Mouse (Mus musculus): ENCODE results near the gene Fam71f1.
A peak's percentile ranks its signal among the peaks of the same experiment; 100 is the strongest.

Fam71f1 gene

DNA sequence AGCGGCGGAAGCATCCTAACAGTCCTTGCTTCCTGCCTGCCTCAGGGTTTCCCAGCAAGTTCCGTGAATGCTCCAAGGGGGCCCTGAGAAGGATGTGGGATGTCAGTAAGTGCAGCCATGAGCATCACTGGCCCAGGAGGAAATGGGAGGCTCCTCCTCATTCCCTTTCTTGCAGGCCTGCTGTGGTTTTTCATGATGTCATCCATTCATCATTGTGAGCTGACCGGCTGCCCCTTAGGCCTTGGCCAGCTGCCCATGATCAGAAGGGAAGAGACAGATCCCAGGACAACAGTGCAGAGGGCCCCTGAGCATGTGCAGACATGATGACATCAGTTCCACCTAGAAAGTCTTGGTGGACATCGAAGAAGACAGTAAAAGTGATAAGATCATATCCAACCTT, at the start of gene Fam71f1:
TSS of gene Fam71f1 (plus strand) at position 262 of the 400 bp plus-strand sequence.
- ATAC-seq (ENCODE audit: low TSS enrichment), result no peak

DNA sequence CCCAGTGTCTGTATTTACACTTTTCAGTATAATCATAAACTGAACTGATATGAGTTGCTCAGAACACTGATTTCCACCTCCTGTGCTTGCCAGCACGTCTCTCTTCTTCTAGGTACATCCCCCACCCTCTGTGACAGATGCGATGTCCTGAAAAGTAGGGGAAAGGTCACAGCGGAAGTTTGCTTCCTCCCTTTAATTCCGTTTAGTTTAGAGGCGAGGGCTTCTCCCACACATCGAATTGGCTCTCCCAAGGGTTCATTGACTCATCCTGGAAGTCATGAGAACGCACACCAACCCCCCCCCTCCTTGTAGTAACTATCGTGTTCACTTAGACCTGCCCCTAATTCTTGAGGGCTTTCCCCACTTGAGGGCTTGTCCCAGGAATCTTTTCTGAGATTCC, 48.0 kb upstream of the Fam71f1 start:
- ATAC-seq (ENCODE audit: low TSS enrichment), result no peak

DNA sequence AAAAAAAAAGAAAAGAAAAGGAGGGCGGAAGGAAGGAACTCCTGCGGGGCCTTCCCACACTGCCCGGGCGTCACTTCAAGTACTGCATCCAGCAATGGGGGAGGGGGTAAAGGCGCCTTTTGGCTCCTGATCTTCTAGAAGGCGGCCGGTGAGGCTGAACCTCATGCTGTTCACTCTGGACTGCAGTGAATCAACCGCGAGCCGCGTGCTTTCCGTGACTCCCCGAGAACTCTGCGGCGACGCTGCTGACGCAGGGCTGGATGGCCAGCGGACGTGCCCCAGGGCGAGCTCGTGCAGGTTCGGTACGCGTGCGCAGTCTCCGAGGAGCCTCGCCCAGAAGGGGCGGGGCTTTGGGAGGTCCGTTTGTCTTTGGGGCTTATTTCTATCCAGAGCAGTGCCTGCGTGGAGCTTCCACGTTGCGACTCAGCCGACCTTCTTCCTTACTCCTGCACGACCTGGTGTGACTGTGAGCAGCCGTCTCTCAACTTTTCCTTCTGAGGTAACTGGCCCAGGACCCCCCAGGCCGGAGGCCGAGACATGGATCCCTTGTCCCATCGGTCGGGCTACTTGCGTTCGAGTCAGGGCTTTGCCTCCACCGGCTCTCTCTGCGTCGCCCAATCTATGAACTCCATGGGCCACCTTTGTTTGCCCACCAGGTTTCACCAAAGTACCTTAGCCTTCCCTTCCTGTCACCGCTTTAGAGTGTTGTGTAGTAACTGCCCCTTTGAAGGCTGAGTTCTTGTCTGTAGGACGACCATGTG, 46.4 kb upstream of the Fam71f1 start, which contains the start of gene Hilpda:
TSS of gene Hilpda (plus strand) at position 177 of the 761 bp plus-strand sequence.
- ATAC-seq (ENCODE audit: low TSS enrichment), result peak; percentile 99

DNA sequence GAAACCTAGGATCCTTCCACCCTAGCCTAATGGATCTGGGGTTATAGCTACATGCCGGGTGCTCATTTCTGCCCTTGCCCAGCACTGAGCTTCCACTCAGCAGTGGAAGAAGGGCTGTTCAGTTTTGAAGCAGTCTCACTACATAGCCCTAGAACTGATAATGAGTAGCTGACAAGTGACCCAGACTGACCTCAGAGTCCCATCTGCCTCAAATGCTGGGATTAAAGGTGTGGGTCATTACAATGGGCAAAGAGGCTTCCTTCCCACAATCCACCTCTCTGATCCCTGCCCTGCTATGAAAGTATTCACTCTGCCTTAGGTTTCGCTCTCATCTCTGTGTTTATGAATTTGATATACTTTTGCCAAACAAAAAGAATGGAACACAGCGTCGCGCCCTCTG, 42.2 kb upstream of the Fam71f1 start:
- no peak for ATAC-seq (ENCODE audit: low TSS enrichment)

DNA sequence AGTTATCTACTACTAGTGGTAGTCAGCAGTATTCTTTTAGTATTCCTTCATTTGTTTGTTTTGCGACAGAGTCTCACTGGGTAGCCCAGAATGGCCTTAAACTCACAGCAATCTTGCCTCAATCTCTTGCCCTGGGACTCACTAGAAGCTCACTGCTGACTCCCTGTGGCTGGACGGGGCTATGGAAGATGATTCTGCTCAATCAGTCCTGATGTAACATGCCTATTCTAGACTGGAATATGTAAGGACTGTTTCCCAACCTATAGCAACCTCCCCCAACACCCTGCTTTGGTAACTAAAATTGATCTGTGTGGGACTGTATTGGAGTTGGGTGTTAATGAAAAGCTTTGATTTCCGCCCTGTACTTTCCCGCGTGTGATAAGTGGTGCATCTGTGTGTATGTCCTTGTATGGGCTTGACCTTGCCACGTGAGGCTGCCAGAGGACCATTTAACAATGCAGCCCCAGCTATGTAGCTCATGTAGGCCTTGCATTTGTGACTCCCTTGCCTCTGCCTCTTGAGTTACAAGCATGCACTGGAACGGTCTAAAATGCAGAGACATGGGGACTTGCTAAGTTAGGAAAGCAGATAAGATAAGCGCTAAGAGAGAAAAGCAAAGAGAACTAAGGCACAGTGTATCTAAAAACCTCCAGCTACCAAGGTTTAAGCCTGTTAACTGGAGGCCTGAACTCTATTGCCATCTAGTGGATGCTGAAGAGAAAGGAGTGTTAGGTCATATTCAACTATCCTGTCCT, 40.2 kb upstream of the Fam71f1 start:
- peak; percentile 96 for ATAC-seq (ENCODE audit: low TSS enrichment)

DNA sequence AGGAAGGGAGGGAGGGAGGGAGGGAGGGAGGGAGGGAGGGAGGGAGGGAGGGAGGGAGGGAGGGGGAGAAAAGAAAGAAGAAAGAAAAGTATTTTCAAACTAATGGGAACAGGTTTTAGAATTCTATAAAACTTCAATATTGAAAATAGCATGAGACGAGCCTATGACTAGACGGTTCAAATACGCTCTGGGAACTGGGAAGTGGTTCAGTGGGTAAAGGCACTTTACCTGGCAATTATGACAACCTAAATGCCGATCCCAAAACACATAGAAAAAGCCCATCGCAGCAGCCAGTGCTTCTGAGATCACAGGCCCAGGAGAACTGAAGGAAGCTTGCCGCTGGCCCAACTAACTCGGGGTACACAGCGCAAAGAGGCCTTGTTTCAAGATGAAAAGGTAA, 39.6 kb upstream of the Fam71f1 start, which contains the start of gene Fam71f2:
TSS of gene Fam71f2 (plus strand) at position 301 of the 400 bp plus-strand sequence.
- no peak for ATAC-seq (ENCODE audit: low TSS enrichment)

DNA sequence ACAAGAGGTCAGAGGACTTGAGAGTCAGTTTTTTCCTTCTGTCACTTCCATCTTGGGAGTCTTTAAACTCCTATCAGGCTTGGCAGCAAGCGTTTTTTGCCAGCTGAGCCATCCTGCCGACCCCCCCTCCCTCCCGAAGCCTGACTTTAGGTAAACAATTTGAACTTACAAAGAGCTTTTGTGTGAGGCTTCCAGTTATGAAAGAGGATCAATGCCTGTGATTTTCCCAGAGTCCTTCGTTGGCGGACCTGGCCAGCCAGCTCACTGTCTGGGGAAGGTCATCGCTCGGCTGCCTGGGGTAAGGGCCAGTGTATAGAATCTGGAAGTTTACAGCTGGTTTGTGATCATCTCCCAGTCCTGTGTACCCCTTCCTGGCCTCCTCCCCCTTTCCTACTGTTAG, 38.3 kb upstream of the Fam71f1 start:
- ATAC-seq (ENCODE audit: low TSS enrichment), result no peak

DNA sequence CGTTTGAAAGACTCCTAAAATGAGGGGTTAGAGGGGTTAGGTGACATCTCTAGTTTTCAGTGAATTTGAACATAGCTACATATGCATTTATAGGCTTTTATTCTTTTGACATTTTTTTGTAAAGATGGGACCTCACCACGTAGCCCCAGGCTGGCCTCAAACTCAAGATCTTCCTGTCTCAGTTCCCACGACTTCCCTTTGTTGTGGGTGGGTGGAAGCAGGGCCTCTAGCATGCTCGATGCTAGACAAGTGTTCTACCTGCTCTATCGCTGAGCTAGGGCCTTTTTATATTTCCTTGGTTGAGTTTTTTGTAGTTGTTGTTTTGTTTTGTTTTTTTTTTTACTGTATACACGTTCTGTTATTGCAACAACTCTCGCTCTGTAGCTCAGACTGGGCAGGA, 32.1 kb upstream of the Fam71f1 start:
- ATAC-seq (ENCODE audit: low TSS enrichment), result no peak

DNA sequence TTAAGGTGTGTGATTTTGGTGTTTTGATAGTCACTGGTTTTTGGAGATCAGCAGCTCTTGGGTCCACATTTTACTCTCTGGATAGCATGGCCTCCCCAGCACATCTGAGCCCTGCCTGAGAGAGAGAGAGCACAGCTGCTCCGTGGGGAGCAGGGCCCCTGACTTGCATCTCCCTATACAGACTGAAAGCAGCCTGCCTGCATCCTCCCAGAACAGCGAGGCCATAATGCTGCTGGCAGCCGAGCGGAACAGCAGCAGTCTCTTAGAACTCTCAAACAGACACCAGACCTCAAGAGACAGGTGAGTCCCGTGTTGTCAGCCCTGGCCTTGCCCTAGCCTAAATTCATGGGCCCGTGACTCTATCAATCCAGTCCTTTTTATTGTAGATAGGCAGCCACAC, 31.5 kb upstream of the Fam71f1 start:
- no peak for ATAC-seq (ENCODE audit: low TSS enrichment)

DNA sequence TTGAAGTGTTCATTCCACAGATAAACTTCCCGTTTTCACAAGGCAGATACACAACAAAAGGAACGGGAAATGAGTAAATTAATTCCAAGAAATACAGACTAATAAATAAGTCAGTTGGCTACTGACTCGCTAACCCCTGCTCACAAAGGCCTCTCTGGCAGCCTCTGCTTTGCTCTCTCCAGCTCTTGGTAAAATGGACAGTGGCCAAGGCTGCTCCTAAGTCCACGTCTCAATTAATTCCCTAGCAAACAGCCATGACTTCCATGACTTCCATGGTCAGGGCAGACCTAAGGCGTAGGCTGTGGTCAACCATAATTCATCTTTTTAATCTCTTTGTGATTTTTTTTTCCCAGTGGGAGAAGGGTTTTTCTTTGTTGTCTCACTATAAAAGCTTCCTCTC, 31.0 kb upstream of the Fam71f1 start:
- ATAC-seq (ENCODE audit: low TSS enrichment), result no peak

DNA sequence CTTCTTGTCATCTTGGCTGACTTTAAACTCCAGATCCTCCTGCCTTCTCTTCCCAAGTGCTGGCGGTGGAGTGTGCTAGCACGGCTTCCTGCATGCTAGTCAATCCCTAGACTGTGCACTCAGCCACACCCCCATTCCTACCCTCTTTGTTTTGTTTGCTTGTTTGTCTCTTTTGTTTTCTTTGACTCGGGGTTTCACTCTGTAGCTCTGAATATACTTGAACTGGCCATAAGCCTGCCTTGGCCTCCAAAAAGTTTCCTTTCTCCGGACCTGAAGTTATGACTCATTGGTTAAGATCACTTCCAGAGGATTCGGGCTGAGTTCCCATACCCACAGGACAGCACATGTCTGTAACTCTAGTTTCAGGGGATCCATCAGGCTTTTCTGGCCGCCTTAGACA, 30.3 kb upstream of the Fam71f1 start:
- no peak for ATAC-seq (ENCODE audit: low TSS enrichment)

DNA sequence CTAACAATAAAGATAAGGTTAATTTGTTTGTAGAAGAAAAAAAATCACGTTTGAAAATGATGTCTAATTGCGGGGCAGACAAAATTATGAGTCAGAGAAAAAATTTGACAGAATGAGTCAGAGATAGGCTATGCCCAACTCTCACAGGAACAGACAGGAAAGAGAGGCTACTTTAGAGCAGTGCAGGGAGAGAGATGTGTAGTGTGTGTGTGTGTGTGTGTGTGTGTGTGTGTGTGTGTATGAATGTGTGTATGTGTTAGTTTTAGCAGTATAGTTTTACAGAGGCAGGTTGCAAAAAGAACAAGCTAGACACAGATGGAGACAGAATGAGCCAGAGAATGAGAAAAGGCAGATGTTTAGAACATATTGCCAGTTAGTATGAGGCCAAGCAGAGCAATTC, 19.8 kb upstream of the Fam71f1 start:
- ATAC-seq (ENCODE audit: low TSS enrichment), result no peak

DNA sequence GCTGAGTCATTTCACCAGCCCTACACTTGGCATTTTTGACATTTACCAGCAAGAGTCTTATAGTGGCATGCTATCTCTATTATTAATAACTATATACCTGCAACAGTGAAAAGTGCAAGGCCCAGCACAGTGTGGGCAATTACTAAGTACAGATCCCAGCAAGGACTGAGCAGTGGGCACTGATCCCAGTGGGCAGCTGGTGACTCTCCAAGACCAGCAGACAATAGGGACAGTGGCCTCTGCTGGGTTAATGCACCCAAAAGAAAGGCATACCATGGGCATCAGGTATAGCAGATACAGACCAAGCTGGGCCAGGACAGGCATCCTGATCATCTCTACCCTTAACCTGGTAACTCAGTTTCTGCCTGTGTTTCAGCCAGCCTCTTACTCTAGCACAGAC, 15.7 kb upstream of the Fam71f1 start:
- ATAC-seq (ENCODE audit: low TSS enrichment), result no peak

DNA sequence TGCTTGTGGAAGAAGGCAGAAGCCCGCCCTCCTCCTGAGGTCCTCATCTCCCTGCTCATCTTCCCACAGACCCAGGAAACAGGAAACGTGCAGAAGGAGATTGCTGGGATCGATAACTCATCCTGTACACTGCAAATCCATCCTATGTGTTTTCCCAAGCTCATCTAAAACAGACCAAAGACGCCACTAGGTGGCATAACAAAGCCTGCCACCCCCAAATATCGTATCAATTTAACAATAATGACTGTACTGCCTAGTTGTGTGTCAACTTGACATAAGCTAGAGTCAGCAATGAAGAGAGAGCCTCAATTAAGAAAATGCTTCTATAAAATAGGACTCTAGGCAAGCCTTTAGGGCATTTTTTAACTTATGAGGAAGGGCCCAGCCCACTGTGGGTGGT, 15.2 kb upstream of the Fam71f1 start:
- no peak for ATAC-seq (ENCODE audit: low TSS enrichment)

DNA sequence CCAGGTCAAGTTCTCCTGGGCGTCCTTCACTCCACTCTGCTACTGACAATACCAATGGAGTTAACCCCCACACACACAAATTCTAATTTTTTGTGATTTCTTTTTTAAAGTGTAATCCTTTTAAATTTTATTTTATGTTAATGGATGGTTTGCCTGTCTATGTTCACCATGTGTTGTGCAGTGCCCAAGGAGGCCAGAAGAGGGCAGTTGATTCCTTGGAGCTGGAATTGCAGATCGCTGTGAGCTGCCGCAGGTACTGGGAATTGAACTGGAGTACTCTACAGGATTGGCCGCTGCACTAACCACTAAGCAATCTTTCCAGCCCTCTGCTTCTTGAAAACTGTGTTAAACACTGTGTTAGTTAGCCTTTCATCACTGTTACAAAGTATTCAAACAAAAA, 13.5 kb upstream of the Fam71f1 start:
- no peak for ATAC-seq (ENCODE audit: low TSS enrichment)

DNA sequence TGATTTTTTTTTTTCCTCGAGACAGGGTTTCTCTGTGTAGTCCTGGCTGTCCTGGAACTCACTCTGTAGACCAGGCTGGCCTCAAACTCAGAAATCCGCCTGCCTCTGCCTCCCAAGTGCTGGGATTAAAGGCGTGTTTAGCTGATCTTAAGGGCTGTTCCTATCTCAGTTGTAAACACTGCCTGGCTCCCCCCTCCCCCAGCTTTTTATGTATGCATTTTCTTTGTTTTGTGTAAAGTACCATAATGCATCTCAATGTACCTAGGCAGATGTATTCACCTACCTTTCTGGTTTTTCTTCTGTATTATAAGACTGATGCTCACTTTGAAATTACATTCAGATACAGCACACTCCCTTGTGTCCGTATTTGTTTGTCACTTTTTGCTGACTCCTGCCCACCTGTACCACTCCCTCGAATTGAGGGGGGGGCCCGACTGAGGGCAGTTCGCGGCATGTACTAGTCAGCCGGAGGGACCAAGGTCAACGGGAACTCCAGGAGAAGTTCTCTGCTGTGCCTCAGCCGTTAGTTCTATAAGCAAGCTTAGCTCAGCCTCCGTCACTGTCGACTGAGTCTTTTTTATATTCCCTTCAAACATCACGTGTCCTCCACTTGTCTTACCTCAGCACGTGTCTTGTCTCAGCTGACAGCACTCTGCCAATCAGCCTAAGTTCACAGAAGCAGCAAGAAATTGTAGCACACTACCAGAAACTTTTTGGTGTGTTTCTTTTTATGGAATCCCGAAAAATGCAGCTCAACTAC, 9.9 kb upstream of the Fam71f1 start:
- no peak for ATAC-seq (ENCODE audit: low TSS enrichment)

DNA sequence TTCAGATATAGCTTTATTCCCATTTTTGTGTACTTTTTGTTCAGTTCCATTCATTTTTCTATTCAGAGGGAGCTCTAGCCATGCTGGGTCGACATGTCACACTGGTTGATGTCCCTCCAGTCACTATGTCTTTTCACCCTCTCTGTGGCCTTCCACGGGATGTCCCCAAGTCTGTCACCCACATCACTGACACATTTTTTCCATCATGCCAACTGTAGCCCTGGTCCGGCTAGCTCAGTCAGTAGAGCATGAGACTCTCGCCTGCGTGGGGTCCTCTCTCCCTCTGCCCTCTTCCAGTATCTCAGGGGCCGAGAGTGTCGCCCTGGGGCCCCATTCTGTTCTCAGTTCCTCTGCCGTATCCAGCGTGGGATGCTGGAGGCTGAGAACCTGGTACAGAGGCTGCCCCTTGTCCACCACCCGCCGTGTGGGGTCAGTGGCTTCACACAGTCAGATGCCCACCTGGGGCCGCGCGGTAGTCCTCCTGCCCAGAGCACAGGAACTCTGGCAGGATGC, 5.2 kb upstream of the Fam71f1 start:
- no peak for ATAC-seq (ENCODE audit: low TSS enrichment)

DNA sequence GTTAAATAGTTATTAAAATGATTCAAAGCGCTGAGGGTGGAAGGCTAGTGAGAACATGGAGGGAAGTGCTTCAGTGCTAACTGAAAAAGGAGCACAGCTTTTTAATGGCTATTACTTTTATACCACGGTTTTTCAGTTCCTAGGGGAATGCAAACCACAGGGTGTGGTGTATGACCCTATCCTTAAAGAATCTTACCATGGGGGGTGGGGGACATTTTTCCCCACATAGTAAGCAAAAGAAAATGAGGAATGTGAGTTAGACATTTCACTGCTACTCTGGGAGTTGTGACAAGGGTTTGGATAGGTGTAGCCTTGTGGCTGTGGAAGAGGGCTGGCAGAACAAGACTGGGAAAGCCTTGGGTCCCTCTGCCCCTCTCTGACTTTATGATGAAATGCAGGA, 1.7 kb upstream of the Fam71f1 start:
- no peak for ATAC-seq (ENCODE audit: low TSS enrichment)

DNA sequence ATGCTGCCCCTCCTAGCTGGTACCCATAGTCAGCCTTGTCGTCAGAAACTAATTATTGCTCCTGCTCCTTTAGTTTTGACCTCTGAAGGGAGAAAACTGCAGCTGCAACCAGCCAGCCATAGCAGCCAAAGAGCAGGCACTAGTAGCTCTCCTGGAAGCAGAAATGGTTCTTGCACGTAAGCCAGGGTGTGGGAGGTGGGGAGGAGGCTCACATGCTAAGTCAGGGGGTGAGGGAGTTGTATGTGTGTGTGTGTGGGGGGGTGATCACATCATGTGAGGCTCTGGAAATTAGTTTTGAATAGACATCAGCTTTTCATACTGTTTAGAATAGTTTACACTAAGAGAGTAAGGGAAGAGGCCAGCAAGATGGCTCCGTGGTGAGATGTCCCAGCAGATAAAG, 999 bp upstream of the Fam71f1 start:
- no peak for ATAC-seq (ENCODE audit: low TSS enrichment)

DNA sequence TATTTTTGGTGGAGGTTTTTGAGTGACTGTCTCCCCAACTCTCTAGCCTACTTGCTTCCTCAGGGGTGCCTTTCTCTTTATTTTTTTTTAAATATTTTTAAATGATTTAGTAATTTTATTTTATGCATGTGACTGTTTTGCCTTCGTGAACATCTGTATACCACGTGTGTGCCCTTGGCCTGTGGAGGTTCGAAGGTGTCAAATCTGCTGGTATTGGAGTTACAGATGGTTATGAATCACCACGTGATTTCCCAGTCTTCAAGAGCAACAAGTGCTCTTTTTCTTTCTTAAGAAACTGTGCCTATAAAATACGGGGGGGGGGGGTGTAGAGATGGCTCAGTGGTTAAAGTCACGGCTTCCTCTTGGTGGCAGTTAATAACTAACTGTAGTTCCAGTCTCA, 2.6 kb downstream of the Fam71f1 start:
- no peak for ATAC-seq (ENCODE audit: low TSS enrichment)

DNA sequence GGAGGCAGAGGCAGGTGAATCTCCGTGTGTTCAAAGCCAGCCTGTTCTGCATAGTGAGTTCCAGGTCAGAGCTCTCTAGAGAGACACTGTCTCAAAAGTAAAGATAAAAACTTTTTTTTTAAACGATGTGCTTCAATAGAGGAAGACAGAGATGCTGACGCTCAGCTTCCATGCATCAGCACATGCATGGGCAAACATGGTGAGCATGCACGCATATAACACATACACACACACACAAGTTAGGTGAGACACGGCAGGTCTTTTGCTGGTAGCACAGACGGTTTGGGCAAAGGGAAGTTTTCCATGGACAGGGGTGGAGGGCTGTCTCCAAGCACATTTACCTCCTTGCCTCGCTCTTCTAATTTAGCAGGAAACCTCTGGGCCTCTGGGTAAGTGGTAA, 3.2 kb downstream of the Fam71f1 start:
- no peak for ATAC-seq (ENCODE audit: low TSS enrichment)

DNA sequence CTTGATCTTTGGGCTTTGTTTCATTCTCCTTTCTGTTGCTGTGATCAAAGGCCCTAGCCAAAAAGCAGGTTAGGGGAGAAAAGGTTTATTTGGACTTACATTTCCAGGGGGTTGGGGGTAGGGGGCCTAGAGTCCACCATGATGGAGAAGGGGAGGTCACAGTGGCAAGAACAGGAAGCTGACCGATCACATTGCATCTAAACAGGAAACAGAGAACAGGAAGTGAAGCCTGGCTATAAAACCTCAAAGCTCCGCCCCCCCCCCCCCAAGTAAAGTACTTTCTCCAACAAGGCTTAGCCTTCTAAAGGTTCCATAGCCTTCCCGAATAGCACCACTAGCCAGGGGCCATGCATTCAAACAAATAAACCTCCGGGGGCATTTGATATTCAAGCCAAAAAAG, 3.8 kb downstream of the Fam71f1 start:
- ATAC-seq (ENCODE audit: low TSS enrichment), result no peak
